Comparison of ENCODE assay signal across 9 mouse cellular contexts in the genomic region with DNA sequence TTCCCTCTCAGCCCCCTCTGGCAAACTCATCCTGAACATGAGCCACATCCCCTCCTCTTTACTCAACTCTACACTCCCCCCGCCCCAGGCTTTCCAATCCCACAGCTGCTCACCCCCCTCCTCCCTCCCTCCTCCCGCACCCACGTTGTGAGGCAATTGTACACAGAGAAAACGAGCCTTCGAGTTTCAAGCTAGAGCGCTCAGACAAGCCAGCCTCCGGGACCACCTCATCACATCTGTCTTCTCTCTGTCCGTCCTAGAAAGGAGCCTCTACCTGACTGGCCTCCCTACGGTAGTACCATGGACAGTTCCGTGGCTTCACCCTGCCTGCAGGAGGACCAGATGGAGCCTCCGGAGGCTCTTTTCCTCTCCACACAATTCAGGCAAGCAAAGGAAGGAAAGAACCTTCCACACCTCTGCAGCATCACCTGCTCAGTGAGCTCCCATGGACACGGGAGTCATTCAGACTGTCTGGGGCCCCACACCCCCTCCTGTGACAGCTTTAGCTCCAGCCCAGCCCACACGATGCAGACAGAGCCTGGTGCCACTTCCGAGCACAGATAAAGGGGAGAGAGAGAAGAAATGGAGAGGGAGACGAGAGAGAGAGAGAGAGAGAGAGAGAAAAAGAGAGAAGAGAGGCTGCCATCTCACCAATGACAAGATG. TPM values are rescaled to one million over a fixed set of nuclear protein-coding genes. Genes with fewer than 3 reads are reported as not detected.
DNase-seq lines count a peak whose midpoint lies in the region; ATAC-seq and TF ChIP-seq lines count a peak whose summit lies in the region.
"Had no signal": no experiment of that assay in that cellular context is flagged by ENCODE, and none has a peak within 500 bp of the region (broad histone marks: within the 10 kb centered on the region; RNA-seq: fewer than 3 reads in every experiment).

No protein-coding gene starts in this region.

- peak; percentile 20 for DNase-seq in layer of hippocampus, adult 9-11 months
- no peak for DNase-seq in layer of hippocampus, adult 9-10 months (ENCODE audit: low spot score)
- peak; percentile 8 to 17 for DNase-seq in adrenal gland, postnatal 4 days (ENCODE audit: low spot score in 2 of 2)
- peak; percentile 43 to 47 for DNase-seq in frontal cortex, postnatal 36 days (ENCODE audit: low spot score in 2 of 2)
- DNase-seq in stomach, postnatal 0 days (ENCODE audit: low spot score) = peak; percentile 18
- DNase-seq in cerebellum, postnatal 36 days = no peak
- DNase-seq in c-Kit-positive CD71-positive TER-119-positive erythroid progenitor cells, embryonic 14.5 days (ENCODE audit: low spot score) = no peak

- peak overlapping the region; percentile 79 for H3K4me2 ChIP-seq in midbrain, embryonic 13.5 days (replicated peaks)
- H3K4me2 ChIP-seq in stomach, postnatal 0 days (replicated peaks; ENCODE audit: low read depth) = no peak overlapping the region

- no peak for TF ChIP-seq EP300 in stomach, postnatal 0 days (optimal IDR thresholded peaks at IDR 0.05)

- H3K27me3 ChIP-seq in midbrain, embryonic 13.5 days = peaks cover 31% of the 10 kb centered on the region
- H3K27me3 ChIP-seq in stomach, postnatal 0 days (ENCODE audit: control insufficient read depth, insufficient read depth, low read length) = no peaks in the 10 kb centered on the region; the same call in 1 of the 2 replicates

- peak overlapping the region; percentile 15; the same call in 1 of the 2 replicates for H3K4me3 ChIP-seq in midbrain, embryonic 13.5 days (replicated peaks)
- no peak overlapping the region for H3K4me3 ChIP-seq in stomach, postnatal 0 days (ENCODE audit: low read depth, low read length)

- H3K9me3 ChIP-seq in midbrain, embryonic 13.5 days = no peaks in the 10 kb centered on the region
- H3K9me3 ChIP-seq in stomach, postnatal 0 days (ENCODE audit: control insufficient read depth, low read length) = no peaks in the 10 kb centered on the region

- no peaks in the 10 kb centered on the region for H3K36me3 ChIP-seq in midbrain, embryonic 13.5 days
- H3K36me3 ChIP-seq in stomach, postnatal 0 days (ENCODE audit: control insufficient read depth, insufficient read depth, low read length) = no peaks in the 10 kb centered on the region

- no peak overlapping the region; the same call in 1 of the 2 replicates for H3K9ac ChIP-seq in midbrain, embryonic 13.5 days (replicated peaks)
- H3K9ac ChIP-seq in stomach, postnatal 0 days (ENCODE audit: low read length) = no peak overlapping the region

- H3K27ac ChIP-seq in midbrain, embryonic 13.5 days = no peak overlapping the region
- H3K27ac ChIP-seq in stomach, postnatal 0 days (replicated peaks) = no peak overlapping the region

- peak; percentile 40; the same call in 1 of the 2 replicates for ATAC-seq in midbrain, embryonic 13.5 days
- ATAC-seq in stomach, postnatal 0 days (ENCODE audit: low FRiP score, low TSS enrichment) = 0 out of 2 replicates have a peak, but pooled peaks have one; percentile 15

- TF ChIP-seq CTCF in stomach, postnatal 0 days (IDR thresholded peaks at IDR 0.05; ENCODE audit: low read depth) = no peak

- WGBS in midbrain, embryonic 13.5 days = 6% methylated on average over 15 of the region's 15 CpGs
- 9% methylated on average over 15 of the region's 15 CpGs for WGBS in stomach, postnatal 0 days

- peaks cover 43% of the 10 kb centered on the region for H3K4me1 ChIP-seq in midbrain, embryonic 13.5 days (replicated peaks)
- H3K4me1 ChIP-seq in stomach, postnatal 0 days (replicated peaks; ENCODE audit: control insufficient read depth, insufficient read depth) = no peaks in the 10 kb centered on the region

RNA-seq across cellular contexts. Expression of a gene that starts 1.5 kb away (rescaled TPM):
- 1 to 10 TPM; 4.4 to 6.0 TPM for total RNA-seq in adrenal gland, postnatal 4 days (2021)
- 5.0 and 5.2 TPM in 2 replicates for polyA plus RNA-seq in midbrain, embryonic 13.5 days (2015; fragmentation: Nextera tagmentation; extraction: Ambion mirVana)
- polyA plus RNA-seq in stomach, postnatal 0 days (2015; fragmentation: Nextera tagmentation; extraction: Ambion mirVana) = 0.47 and 0.59 TPM in 2 replicates
- polyA plus RNA-seq: heart, embryonic 14.5 days had no signal

Comparison
In these comparisons a context has a peak if more than half of its experiments do, and no peak if none do; other contexts are left out.
1. DNase-seq: peak in layer of hippocampus, adult 9-11 months (single experiment), adrenal gland, postnatal 4 days (2 of 2), frontal cortex, postnatal 36 days (2 of 2) and stomach, postnatal 0 days (single experiment); none in layer of hippocampus, adult 9-10 months (single experiment), cerebellum, postnatal 36 days (0 of 2) and c-Kit-positive CD71-positive TER-119-positive erythroid progenitor cells, embryonic 14.5 days (single experiment).